Mouse (Mus musculus) c-Kit-positive CD71-negative TER-119-negative erythroid progenitor cells, embryonic 14.5 days (primary cell): ENCODE data around the gene Slc22a4.
"Not testable (repeated sequence)": the region's sequence is repeated elsewhere in the genome, so short reads cannot be mapped to it uniquely, and the experiment has no call there.

Experiments
- DNase-seq: peaks from one replicate; pipeline ENCODE4 v3.0.0-alpha.2; 2013; ENCODE audit warnings: low read depth

Slc22a4 gene

DNA sequence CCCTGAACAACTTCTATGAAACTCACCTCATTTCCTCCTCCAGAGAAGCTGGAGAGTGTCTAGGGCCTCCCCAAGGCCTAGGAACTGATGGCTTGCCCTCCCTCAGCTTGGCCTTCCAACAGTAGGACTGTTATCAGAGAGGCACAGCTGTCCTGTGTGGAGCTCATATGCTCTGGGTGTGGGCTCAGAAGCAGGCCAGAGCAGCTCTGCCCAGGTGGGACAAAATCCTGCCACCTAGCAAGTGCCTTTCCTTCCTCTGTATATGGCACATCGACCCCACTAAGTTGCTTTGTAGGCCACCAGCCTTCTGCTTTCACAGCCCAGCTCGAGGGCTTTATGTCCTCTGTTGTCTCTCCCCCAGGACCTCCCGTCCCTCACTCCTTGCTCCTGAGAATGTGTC, 23.2 kb downstream of the Slc22a4 start:
- DNase-seq = no peak

DNA sequence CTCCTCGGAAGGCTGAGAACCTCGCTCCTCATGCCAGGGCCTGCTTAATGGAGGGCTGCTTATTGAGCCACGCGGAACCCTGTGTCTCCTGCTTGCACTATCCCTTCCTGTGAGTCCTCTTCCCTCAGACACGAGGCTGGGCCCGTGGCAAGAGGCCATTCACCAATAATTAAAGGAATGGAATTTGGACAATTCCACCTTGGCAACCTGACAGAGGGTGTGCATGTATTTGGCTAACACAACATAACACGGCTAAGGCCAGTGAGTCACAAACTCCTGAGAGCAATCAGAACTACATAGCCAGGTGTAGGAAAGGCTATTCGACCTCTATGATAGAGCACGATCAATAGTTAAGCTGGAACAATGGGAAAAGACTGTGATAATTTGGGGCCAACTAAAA, 23.7 kb downstream of the Slc22a4 start:
- DNase-seq = no peak

DNA sequence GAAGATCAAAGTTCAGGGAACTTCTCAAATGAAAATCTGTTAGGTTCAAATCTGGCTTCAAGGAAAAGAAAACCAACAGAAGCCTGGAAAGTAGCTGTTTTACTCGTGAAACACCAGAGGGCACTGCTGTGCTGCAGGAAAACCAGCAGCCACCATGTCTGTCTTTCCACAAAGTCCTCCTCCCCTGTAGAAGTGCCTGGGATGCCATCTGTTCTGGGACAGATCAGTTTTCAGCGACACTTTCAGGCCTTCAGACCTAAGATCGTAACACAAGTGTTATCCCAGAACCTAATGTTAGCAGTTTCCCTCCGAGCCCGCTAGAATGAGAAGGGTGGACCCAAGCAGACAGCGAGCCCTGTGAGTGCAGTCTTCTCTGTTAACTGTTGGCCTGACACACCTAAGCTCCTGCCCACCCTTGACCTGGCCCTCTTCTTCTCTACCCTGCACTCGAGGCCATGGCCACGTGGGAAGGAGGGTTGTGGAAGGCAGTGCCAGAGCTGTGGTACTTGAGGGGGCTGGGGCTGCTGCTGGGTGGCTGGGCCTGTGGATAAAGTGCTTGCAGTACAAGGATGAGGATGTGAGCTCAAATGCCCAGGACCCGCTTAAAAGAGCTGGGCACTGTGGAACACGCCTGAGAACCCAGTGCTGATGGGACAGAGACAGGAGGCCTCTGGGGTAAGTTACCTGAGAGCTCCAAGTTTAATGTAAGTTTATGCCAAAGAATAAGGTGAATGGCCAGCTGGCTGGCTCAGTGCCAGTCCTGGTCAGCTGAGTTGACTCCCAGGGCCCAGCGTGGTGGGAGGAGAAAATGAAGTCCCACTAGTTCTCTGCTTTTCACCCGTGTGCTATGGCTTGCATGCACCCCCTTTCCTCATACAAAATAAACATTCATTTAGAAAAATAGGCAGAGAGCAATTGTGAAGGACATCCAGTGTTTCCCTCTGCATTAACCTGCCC, 24.9 kb downstream of the Slc22a4 start:
- DNase-seq = peak; percentile 36

- peak; percentile 57 for DNase-seq
These were observed 25.6 kb downstream of the Slc22a4 start for GRCm38 (mm10) chr11:54002147-54002760.

DNA sequence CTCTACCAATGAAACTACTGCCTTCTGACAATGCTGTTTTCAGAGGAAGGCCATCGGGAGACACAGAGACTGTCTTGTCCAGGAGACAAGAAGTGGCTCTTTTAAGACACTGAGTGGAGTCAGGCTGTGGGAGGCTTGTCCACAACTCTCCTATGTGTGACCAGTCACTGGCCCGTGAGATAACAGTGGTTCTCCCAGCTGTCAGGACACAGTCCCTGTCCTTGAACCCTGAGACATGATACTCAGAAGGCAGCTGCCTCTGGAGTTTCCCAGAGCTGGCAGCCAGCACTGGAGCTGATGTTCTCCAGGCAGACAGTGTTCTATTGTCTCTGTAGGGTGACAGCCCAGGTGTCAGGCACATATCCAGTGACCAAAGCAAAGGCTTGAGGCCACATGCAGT, 30.2 kb downstream of the Slc22a4 start:
- no peak for DNase-seq

GRCm38 (mm10) chr11:53992264-53992663, 35.6 kb downstream of the Slc22a4 start:
- no peak for DNase-seq

GRCm38 (mm10) chr11:53989232-53989631, 38.7 kb downstream of the Slc22a4 start:
- no peak for DNase-seq

DNA sequence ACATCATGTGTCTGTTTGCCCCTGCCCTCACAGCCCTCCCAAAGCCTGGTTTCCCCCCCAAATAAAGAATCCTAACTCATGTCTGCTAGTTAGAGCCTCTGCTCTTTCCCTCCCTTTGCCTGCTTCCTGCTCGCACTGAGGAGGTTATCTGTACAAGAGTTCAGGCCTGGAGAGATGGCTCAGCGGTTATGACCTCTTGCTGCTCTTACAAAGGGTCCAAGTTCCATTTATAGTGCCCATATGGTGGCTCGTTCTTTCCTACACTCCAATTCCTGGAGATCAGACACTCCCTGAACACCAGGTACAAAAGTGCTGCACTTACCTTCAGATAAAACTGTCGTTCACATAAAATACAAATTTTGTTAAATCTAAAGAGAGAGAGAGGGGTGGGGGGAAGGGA, 39.8 kb downstream of the Slc22a4 start:
- DNase-seq = no peak

DNA sequence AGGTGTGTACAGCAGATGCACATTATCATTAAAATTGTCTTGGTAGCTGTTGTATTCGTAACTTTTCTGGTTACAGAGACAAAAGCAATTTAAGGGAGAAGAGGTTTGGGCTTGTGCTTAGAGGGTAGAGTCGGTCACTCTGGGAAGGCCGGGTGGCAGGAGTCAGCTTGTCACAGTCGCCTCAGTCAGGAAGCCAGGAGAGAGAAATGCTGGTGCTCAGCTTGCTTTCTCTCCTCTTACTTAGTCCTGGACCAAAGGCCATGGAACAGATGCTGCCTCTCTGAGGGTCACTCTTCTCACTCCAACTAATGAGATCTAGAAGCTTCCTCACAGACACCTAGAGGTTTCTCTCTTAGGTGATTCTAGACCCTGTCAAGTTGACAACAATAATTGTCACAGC, 46.5 kb downstream of the Slc22a4 start:
- DNase-seq = no peak

GRCm38 (mm10) chr11:53979788-53980621, 47.9 kb downstream of the Slc22a4 start, which contains the start of gene Slc22a21:
TSS of gene Slc22a21 (minus strand) at chr11:53980332.
- peak; percentile 73 for DNase-seq

DNA sequence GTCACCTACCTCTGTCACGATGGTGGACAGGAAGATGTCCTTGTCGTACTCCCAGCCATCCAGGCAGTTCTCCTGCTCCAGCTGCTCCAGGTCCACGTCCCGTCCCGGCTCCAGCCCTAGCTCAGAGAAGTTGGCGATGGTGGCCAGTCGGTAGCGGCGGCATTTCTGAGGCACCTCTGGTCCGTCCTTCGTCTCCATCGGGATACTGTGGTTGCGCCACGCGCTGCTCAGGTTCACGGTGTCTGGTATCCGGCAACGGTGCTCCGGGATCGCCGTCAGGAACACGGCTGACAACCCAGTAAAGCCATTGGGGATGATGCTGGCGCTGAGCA, 48.5 kb downstream of the Slc22a4 start:
- not testable (repeated sequence) for DNase-seq

GRCm38 (mm10) chr11:53977672-53978071, 50.2 kb downstream of the Slc22a4 start:
- DNase-seq = no peak

GRCm38 (mm10) chr11:53975559-53975958, 52.3 kb downstream of the Slc22a4 start:
- DNase-seq = no peak

DNA sequence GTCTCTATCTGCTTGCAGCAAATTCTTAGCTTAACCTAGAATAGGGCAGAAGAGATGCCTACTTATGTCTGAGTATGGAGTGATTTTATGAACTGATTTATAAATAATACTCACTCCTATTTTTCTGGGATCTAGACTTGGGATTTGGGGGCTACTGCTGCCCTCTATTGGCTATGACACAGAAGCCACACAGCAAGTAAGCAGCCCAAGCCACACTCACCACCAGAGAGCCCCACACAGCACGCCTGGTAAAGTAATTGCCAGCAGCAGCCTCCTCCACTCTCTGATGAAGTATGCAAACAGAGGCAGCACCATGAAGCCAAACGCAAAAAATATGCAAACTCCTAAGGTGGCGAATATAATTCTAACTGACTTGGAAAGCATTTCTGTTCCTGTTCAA, 68.9 kb downstream of the Slc22a4 start:
- no peak for DNase-seq

DNA sequence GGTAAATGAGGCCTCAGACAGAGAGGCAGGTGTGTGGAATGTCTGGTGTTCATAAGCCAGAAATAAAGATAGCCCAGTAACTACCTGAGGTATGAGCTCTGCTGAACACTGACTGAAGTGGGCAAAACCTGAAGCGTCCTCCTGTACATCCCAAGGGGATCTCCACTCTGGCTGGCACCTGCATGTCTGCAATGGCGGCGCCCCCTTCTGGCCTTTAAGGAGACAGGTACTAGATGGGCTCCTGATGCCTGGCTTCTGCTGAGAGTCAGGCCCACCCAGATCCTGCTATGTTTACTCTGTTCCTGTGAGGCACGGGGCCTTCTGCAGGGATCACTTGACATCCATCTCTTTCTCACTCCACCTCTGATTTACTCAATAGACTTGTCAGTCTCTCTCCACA, 69.7 kb downstream of the Slc22a4 start:
- DNase-seq = peak; percentile 25

DNA sequence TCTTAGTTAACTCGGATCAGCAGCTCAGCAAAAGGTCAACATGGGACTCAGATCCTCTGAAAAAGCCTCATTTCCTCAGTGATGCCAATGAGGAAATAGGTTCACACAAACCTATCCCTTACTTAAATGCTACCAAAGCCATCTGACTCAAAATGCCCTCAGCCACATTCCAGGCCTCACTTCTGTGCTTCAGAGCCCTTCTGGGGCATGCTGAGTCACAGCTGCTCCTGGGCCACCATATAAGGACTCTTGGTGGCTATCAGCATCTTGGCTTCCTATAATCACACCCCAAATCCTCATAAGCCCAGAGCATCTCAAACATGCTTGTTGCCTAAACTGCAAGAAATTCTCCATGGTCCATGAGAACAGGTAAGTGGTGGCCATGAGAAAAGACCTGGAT, 71.3 kb downstream of the Slc22a4 start:
- DNase-seq = no peak

DNA sequence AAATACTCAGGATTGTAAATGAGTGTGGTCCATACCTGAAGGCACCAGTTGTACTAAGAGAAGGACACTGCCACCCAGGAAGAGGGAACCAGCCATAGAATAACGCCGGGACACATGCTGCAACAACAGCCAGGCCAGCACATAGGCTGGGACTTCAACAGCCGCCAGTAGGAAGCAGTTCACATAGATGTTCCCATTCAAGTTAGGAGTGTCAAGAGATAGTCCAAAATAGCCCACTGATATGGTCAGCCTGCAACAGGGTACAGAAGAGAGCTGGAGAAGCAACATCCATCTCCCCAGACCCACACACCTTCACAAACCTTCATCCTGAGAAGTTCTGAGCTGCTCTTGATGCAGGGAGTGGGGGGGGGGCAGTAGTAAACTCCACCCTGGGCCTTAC, 73.2 kb downstream of the Slc22a4 start:
- DNase-seq = no peak

- DNase-seq = not testable (repeated sequence)
These were observed 77.8 kb downstream of the Slc22a4 start for GRCm38 (mm10) chr11:53950133-53950532.
